Mouse (Mus musculus) testis, adult 2 months (tissue): ENCODE measurements around the gene Kbtbd12.

ENCODE experiments used
- CTCF ChIP-seq: fragments of 200-500 bp; IDR thresholded peaks from 2 replicates; pipeline ENCODE4 v1.5.1; 2012; ENCODE audit warnings: low read depth, mild to moderate bottlenecking, inconsistent platforms, low read length, moderate library complexity; ENCODE audit not compliant: control insufficient read depth, insufficient read depth, insufficient replicate concordance
- POLR2A ChIP-seq: fragments of 200-500 bp; IDR thresholded peaks from 2 replicates; pipeline ENCODE4 v1.6.1; 2012; ENCODE audit warnings: low read depth, mild to moderate bottlenecking, inconsistent platforms, low read length, moderate library complexity; ENCODE audit not compliant: control insufficient read depth

DNA sequence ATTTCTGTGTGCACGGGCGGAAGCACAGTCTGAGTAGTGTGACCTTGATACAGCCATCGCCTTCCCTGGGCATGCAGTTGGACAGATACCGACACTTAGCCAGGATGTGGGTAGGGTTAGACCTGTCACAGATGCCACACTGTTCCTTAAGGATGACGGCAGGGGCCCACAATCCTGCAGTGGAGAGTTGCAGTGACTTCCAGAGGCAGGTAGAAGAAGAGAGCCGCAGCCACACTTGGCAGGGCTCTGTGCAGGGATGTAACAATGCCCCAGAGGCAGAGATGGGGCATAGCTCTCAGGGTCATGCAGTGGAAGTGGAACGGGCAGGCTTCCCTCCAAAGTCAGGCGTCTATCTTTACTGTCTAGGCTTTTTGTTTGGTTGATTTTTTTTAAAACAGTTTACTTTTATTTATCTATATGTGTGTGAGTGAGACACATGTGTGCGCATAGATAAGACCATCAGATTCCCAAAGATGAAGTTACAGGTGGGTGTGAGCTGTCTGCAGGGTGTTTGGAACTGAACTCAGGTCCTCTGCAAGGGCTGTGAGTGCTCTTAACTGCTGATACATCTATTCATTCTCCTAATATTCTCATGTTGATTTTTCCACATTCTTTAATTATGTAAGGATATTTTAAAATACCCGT is 89.2 kb downstream of the Kbtbd12 start:
- TF ChIP-seq CTCF (no peak), POLR2A (no peak)
